18 mouse cellular contexts compared by ENCODE assay signal in the genomic region with DNA sequence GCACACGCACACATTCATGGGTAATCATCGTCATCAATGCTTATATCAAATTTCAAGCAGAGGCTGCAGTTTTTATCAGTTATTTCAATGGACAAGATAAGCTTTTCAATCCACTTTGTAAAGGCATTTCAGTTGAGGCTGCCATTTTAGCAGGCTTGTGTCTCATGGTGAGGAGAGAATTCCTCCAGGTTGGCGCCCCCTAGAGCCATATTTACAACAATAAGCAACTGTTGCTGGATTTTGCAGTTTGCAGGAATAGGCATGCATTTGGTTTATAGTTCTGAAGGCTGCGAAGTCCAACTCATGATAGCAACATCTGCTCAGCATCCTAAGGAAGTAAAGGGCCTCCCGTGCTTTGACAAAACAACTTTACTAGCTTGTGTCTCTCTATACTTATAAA. TPM values are rescaled to one million over a fixed set of nuclear protein-coding genes. Genes with fewer than 3 reads are reported as not detected.
DNase-seq lines count a peak whose midpoint lies in the region; ATAC-seq and TF ChIP-seq lines count a peak whose summit lies in the region.
"Had no signal": no experiment of that assay in that cellular context is flagged by ENCODE, and none has a peak within 500 bp of the region (broad histone marks: within the 10 kb centered on the region; RNA-seq: fewer than 3 reads in every experiment).

No protein-coding gene starts in this region.

- H3K36me3 ChIP-seq in embryonic facial prominence, embryonic 11.5 days (replicated peaks; ENCODE audit: control insufficient read depth, insufficient read depth, low read depth, low read length) = no peaks in the 10 kb centered on the region
- H3K36me3 ChIP-seq in embryonic facial prominence, embryonic 10.5 days (replicated peaks) = peaks cover 15% of the 10 kb centered on the region
- H3K36me3 ChIP-seq in intestine, postnatal 0 days (ENCODE audit: control insufficient read depth, insufficient read depth) = no peaks in the 10 kb centered on the region
- H3K36me3 ChIP-seq in intestine, embryonic 15.5 days = no peaks in the 10 kb centered on the region
- peaks cover 2% of the 10 kb centered on the region; the same call in 1 of the 2 replicates for H3K36me3 ChIP-seq in midbrain, embryonic 11.5 days (ENCODE audit: control insufficient read depth, insufficient read depth, low read length)
- H3K36me3 ChIP-seq in midbrain, embryonic 15.5 days (replicated peaks) = no peaks in the 10 kb centered on the region
- H3K36me3 ChIP-seq in limb, embryonic 10.5 days = peaks cover 5% of the 10 kb centered on the region; the same call in 1 of the 2 replicates
- H3K36me3 ChIP-seq: G1E; neural tube, embryonic 15.5 days had no signal

- H3K9ac ChIP-seq in embryonic facial prominence, embryonic 11.5 days (replicated peaks; ENCODE audit: low read length) = no peak overlapping the region
- H3K9ac ChIP-seq in intestine, postnatal 0 days (ENCODE audit: low read depth, low read length) = no peak overlapping the region
- H3K9ac ChIP-seq in intestine, embryonic 15.5 days = no peak overlapping the region
- H3K9ac ChIP-seq in midbrain, embryonic 11.5 days (ENCODE audit: low read length) = no peak overlapping the region
- no peak overlapping the region for H3K9ac ChIP-seq in midbrain, embryonic 15.5 days
- H3K9ac ChIP-seq: limb, embryonic 12.5 days; neural tube, embryonic 15.5 days had no signal

- ATAC-seq in embryonic facial prominence, embryonic 11.5 days (replicated peaks; ENCODE audit: insufficient number of reproducible peaks, low FRiP score, low TSS enrichment, low read depth) = no peak
- ATAC-seq in intestine, postnatal 0 days = no peak
- ATAC-seq in intestine, embryonic 15.5 days = no peak
- ATAC-seq in midbrain, embryonic 11.5 days (ENCODE audit: low FRiP score) = no peak
- no peak for ATAC-seq in midbrain, embryonic 15.5 days (replicated peaks)
- ATAC-seq: forebrain, embryonic 14.5 days had no signal

- H3K4me1 ChIP-seq in embryonic facial prominence, embryonic 11.5 days (ENCODE audit: control insufficient read depth, insufficient read depth, low read length) = no peaks in the 10 kb centered on the region
- H3K4me1 ChIP-seq in embryonic facial prominence, embryonic 10.5 days = no peaks in the 10 kb centered on the region
- H3K4me1 ChIP-seq in intestine, postnatal 0 days (replicated peaks; ENCODE audit: control insufficient read depth, insufficient read depth, low read length) = no peaks in the 10 kb centered on the region
- no peaks in the 10 kb centered on the region for H3K4me1 ChIP-seq in intestine, embryonic 15.5 days (replicated peaks)
- no peaks in the 10 kb centered on the region for H3K4me1 ChIP-seq in midbrain, embryonic 11.5 days (ENCODE audit: control insufficient read depth, insufficient read depth, low read length)
- no peaks in the 10 kb centered on the region for H3K4me1 ChIP-seq in midbrain, embryonic 15.5 days
- H3K4me1 ChIP-seq in limb, embryonic 10.5 days = no peaks in the 10 kb centered on the region
- H3K4me1 ChIP-seq: limb, embryonic 12.5 days had no signal

- peak; percentile 20 for DNase-seq in embryonic facial prominence, embryonic 11.5 days (ENCODE audit: low spot score)
- DNase-seq in embryonic facial prominence, embryonic 10.5 days (ENCODE audit: low spot score) = no peak
- peak; percentile 68 for DNase-seq in midbrain, embryonic 11.5 days (ENCODE audit: low spot score, missing footprints)
- DNase-seq in limb, embryonic 10.5 days (ENCODE audit: low spot score) = peak; percentile 12
- DNase-seq in left cerebral cortex, adult 11 months (ENCODE audit: low spot score) = no peak
- DNase-seq: adrenal gland, postnatal 36 days; cerebellum, adult 9-11 months; heart, postnatal 36 days; lung, adult 2 months; right cerebral cortex, adult 18-20 months; thymus, postnatal 36 days had no signal

- no peak overlapping the region for H3K4me3 ChIP-seq in embryonic facial prominence, embryonic 11.5 days (ENCODE audit: low read depth, low read length)
- H3K4me3 ChIP-seq in embryonic facial prominence, embryonic 10.5 days = no peak overlapping the region
- H3K4me3 ChIP-seq in intestine, postnatal 0 days (ENCODE audit: low read depth, low read length) = no peak overlapping the region
- no peak overlapping the region for H3K4me3 ChIP-seq in intestine, embryonic 15.5 days (replicated peaks)
- no peak overlapping the region for H3K4me3 ChIP-seq in midbrain, embryonic 11.5 days (ENCODE audit: low read depth, low read length)
- H3K4me3 ChIP-seq in midbrain, embryonic 15.5 days = no peak overlapping the region
- no peak overlapping the region for H3K4me3 ChIP-seq in limb, embryonic 10.5 days
- H3K4me3 ChIP-seq: limb, embryonic 12.5 days; neural tube, embryonic 15.5 days had no signal

- H3K27me3 ChIP-seq in embryonic facial prominence, embryonic 11.5 days (ENCODE audit: control insufficient read depth, insufficient read depth, low read length) = no peaks in the 10 kb centered on the region
- peaks cover 7% of the 10 kb centered on the region; the same call in 1 of the 2 replicates for H3K27me3 ChIP-seq in embryonic facial prominence, embryonic 10.5 days (replicated peaks; ENCODE audit: low read depth, poor library complexity, severe bottlenecking)
- H3K27me3 ChIP-seq in intestine, postnatal 0 days (replicated peaks; ENCODE audit: control insufficient read depth, insufficient read depth, low read length) = no peaks in the 10 kb centered on the region
- no peaks in the 10 kb centered on the region for H3K27me3 ChIP-seq in intestine, embryonic 15.5 days (replicated peaks)
- no peaks in the 10 kb centered on the region for H3K27me3 ChIP-seq in midbrain, embryonic 11.5 days (ENCODE audit: control insufficient read depth, insufficient read depth, low read length)
- no peaks in the 10 kb centered on the region for H3K27me3 ChIP-seq in midbrain, embryonic 15.5 days (replicated peaks)
- 0 out of 2 replicates have a peak, but pooled peaks cover 7% of the 10 kb centered on the region for H3K27me3 ChIP-seq in limb, embryonic 10.5 days (ENCODE audit: low read depth, poor library complexity, severe bottlenecking)
- H3K27me3 ChIP-seq: neural tube, embryonic 15.5 days had no signal

- no peak overlapping the region for H3K27ac ChIP-seq in embryonic facial prominence, embryonic 11.5 days (replicated peaks; ENCODE audit: low read depth, low read length)
- H3K27ac ChIP-seq in embryonic facial prominence, embryonic 10.5 days (replicated peaks) = no peak overlapping the region
- no peak overlapping the region for H3K27ac ChIP-seq in intestine, postnatal 0 days (ENCODE audit: low read depth, low read length)
- no peak overlapping the region for H3K27ac ChIP-seq in intestine, embryonic 15.5 days
- H3K27ac ChIP-seq in midbrain, embryonic 11.5 days (ENCODE audit: low read depth, low read length) = no peak overlapping the region
- H3K27ac ChIP-seq in midbrain, embryonic 15.5 days = no peak overlapping the region
- H3K27ac ChIP-seq in limb, embryonic 10.5 days = no peak overlapping the region
- H3K27ac ChIP-seq: limb, embryonic 12.5 days; neural tube, embryonic 15.5 days had no signal

- peak; percentile 46 for TF ChIP-seq CTCF in intestine, postnatal 0 days (IDR thresholded peaks at IDR 0.05; ENCODE audit: low read depth)

- H3K4me2 ChIP-seq in embryonic facial prominence, embryonic 11.5 days (ENCODE audit: low read depth, low read length) = no peak overlapping the region
- no peak overlapping the region for H3K4me2 ChIP-seq in intestine, postnatal 0 days (replicated peaks; ENCODE audit: low read depth)
- H3K4me2 ChIP-seq in intestine, embryonic 15.5 days (replicated peaks) = no peak overlapping the region
- H3K4me2 ChIP-seq in midbrain, embryonic 11.5 days = no peak overlapping the region
- no peak overlapping the region for H3K4me2 ChIP-seq in midbrain, embryonic 15.5 days
- H3K4me2 ChIP-seq: limb, embryonic 12.5 days; neural tube, embryonic 15.5 days had no signal

- no peaks in the 10 kb centered on the region for H3K9me3 ChIP-seq in embryonic facial prominence, embryonic 11.5 days (replicated peaks; ENCODE audit: control insufficient read depth, low read length)
- no peaks in the 10 kb centered on the region for H3K9me3 ChIP-seq in embryonic facial prominence, embryonic 10.5 days
- H3K9me3 ChIP-seq in intestine, postnatal 0 days (ENCODE audit: control insufficient read depth) = no peaks in the 10 kb centered on the region
- H3K9me3 ChIP-seq in intestine, embryonic 15.5 days = no peaks in the 10 kb centered on the region
- no peaks in the 10 kb centered on the region for H3K9me3 ChIP-seq in midbrain, embryonic 11.5 days (ENCODE audit: control insufficient read depth, low read length)
- H3K9me3 ChIP-seq in midbrain, embryonic 15.5 days = no peaks in the 10 kb centered on the region
- no peaks in the 10 kb centered on the region for H3K9me3 ChIP-seq in limb, embryonic 10.5 days (replicated peaks)
- H3K9me3 ChIP-seq: G1E; limb, embryonic 12.5 days; neural tube, embryonic 15.5 days had no signal

- 81% methylated on average over 5 of the region's 5 CpGs for WGBS in embryonic facial prominence, embryonic 11.5 days
- WGBS in embryonic facial prominence, embryonic 10.5 days = 80% methylated on average over 5 of the region's 5 CpGs
- WGBS in intestine, postnatal 0 days = 84% methylated on average over 5 of the region's 5 CpGs
- WGBS in intestine, embryonic 15.5 days = 80% methylated on average over 5 of the region's 5 CpGs
- whole genome bisulfite sequencing in midbrain, embryonic 11.5 days = 81% methylated on average over 5 of the region's 5 CpGs
- WGBS in midbrain, embryonic 15.5 days = 81% methylated on average over 5 of the region's 5 CpGs
- 82% methylated on average over 5 of the region's 5 CpGs for WGBS in limb, embryonic 10.5 days

RNA-seq across cellular contexts. Expression of gene Ntn4, which starts 8.6 kb away (rescaled TPM):
- polyA plus RNA-seq in embryonic facial prominence, embryonic 11.5 days (2014; fragmentation: Nextera tagmentation; extraction: Ambion mirVana) = 0.17 and 0.50 TPM in 2 replicates
- 0.41 and 0.87 TPM in 2 replicates for polyA plus RNA-seq in embryonic facial prominence, embryonic 10.5 days (2016; fragmentation: Nextera tagmentation; extraction: Ambion mirVana)
- 0.10 and 0.25 TPM in 2 replicates for polyA plus RNA-seq in intestine, postnatal 0 days (2015; fragmentation: Nextera tagmentation; extraction: Ambion mirVana)
- 0.29 and 0.47 TPM in 2 replicates for polyA plus RNA-seq in intestine, embryonic 15.5 days (2015; fragmentation: Nextera tagmentation; extraction: Ambion mirVana)
- 1.8 and 2.6 TPM in 2 replicates for polyA plus RNA-seq in midbrain, embryonic 11.5 days (2014; fragmentation: Nextera tagmentation; extraction: Ambion mirVana)
- polyA plus RNA-seq in midbrain, embryonic 15.5 days (2015; fragmentation: Nextera tagmentation; extraction: Ambion mirVana) = 1.2 and 1.8 TPM in 2 replicates
- polyA plus RNA-seq in limb, embryonic 10.5 days (2016; fragmentation: Nextera tagmentation; extraction: Ambion mirVana) = 0.34 and 0.76 TPM in 2 replicates
- polyA plus RNA-seq: G1E had no signal

RNA-seq across cellular contexts. Expression of gene Snrpf, which starts 59.6 kb away (rescaled TPM):
- 137 and 140 TPM in 2 replicates for polyA plus RNA-seq in embryonic facial prominence, embryonic 11.5 days (2014; fragmentation: Nextera tagmentation; extraction: Ambion mirVana)
- polyA plus RNA-seq in embryonic facial prominence, embryonic 10.5 days (2016; fragmentation: Nextera tagmentation; extraction: Ambion mirVana) = 189 TPM in 2 replicates
- polyA plus RNA-seq in intestine, postnatal 0 days (2015; fragmentation: Nextera tagmentation; extraction: Ambion mirVana) = 56.1 and 57.9 TPM in 2 replicates
- 110 and 122 TPM in 2 replicates for polyA plus RNA-seq in intestine, embryonic 15.5 days (2015; fragmentation: Nextera tagmentation; extraction: Ambion mirVana)
- 145 and 150 TPM in 2 replicates for polyA plus RNA-seq in midbrain, embryonic 11.5 days (2014; fragmentation: Nextera tagmentation; extraction: Ambion mirVana)
- 59.1 and 60.3 TPM in 2 replicates for polyA plus RNA-seq in midbrain, embryonic 15.5 days (2015; fragmentation: Nextera tagmentation; extraction: Ambion mirVana)
- polyA plus RNA-seq in limb, embryonic 10.5 days (2016; fragmentation: Nextera tagmentation; extraction: Ambion mirVana) = 192 and 220 TPM in 2 replicates

Comparison
In these comparisons a context has a peak if more than half of its experiments do, and no peak if none do; other contexts are left out.
1. DNase-seq: peak in embryonic facial prominence, embryonic 11.5 days (single experiment), midbrain, embryonic 11.5 days (single experiment) and limb, embryonic 10.5 days (single experiment); none in embryonic facial prominence, embryonic 10.5 days (single experiment) and left cerebral cortex, adult 11 months (single experiment).